Mouse (Mus musculus) brown adipose tissue, adult 24 weeks (tissue): ENCODE data around the gene Gm42791. TPM values are rescaled to one million over a fixed set of nuclear protein-coding genes. Genes with fewer than 3 reads are reported as not detected.
A peak's percentile ranks its signal among the peaks of the same experiment; 100 is the strongest.

ENCODE experiments used
- H3K27ac ChIP-seq: fragments of 200-500 bp; replicated peaks from 2 replicates; pipeline ENCODE4 v1.5.1; 2012; ENCODE audit warnings: low read depth, mild to moderate bottlenecking, low read length
- H3K4me1 ChIP-seq: fragments of 200-500 bp; 2 replicates; pipeline ENCODE4 v1.6.1; 2012; ENCODE audit warnings: low read length, mixed read lengths; ENCODE audit not compliant: control insufficient read depth, insufficient read depth, insufficient read length
- H3K4me3 ChIP-seq: fragments of 200-500 bp; 2 replicates; pipeline ENCODE4 v1.5.1; 2012; ENCODE audit warnings: low read depth, mild to moderate bottlenecking, low read length, moderate library complexity; ENCODE audit not compliant: insufficient read depth
- polyA plus RNA-seq: library from polyadenylated mRNA; stranded (reverse); fragments of >200 nt; gene quantifications from 2 replicates; pipeline ENCODE4 v1.2.4, GENCODE M21; 2012; ENCODE audit not compliant: missing spikeins, insufficient read depth, insufficient read length

The Gm42791 gene
- not detected in 2 replicates for polyA plus RNA-seq

GRCm38 (mm10) chr5:148994706-148995414 is at the start of gene Gm42791:
Gene Gm42791 (minus strand): TSS chr5:148995147.
- peak within 1 kb of the TSS; percentile 68 for H3K4me3 ChIP-seq
- peaks cover 8% of the 10 kb centered on the region for H3K4me1 ChIP-seq
- H3K27ac ChIP-seq, result peak within 1 kb of the TSS; percentile 84

- Histone ChIP-seq H3K4me3 (no peak overlapping the region), H3K27ac (no peak overlapping the region), H3K4me1 (no peaks in the 10 kb centered on the region)
Measured at GRCm38 (mm10) chr5:149044067-149044466, 49.1 kb upstream of the Gm42791 start.

- Histone ChIP-seq H3K27ac (no peak overlapping the region), H3K4me1 (no peaks in the 10 kb centered on the region), H3K4me3 (no peak overlapping the region)
Measured at GRCm38 (mm10) chr5:149043240-149043639, 48.3 kb upstream of the Gm42791 start.

DNA sequence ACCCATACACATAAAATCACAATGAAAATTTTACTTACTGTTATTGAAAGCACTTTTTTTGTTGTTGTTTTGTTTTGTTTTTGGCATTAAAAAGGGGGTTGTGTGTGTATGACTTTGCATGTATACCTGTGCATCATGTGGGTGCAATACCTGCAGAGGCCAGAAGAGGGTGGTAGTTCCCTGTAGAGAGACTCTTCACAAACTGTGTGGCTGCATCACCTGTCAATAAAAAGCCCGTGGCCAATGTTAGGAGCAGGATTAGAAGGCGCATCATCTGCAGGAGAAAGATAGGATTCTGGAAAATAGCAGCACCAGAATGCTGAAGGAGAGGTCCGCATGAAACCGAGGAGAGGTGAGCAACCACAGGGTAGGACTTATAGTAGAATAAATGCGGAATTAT is 44.9 kb upstream of the Gm42791 start:
- H3K4me1 ChIP-seq, result no peaks in the 10 kb centered on the region
- no peak overlapping the region for H3K27ac ChIP-seq
- no peak overlapping the region for H3K4me3 ChIP-seq

- no peaks in the 10 kb centered on the region for H3K4me1 ChIP-seq
- H3K27ac ChIP-seq, result no peak overlapping the region
- H3K4me3 ChIP-seq, result no peak overlapping the region
Measured at GRCm38 (mm10) chr5:149037729-149038128, 42.8 kb upstream of the Gm42791 start.

- peaks cover 1% of the 10 kb centered on the region; the same call in 1 of the 2 replicates for H3K4me1 ChIP-seq
- H3K4me3 ChIP-seq, result no peak overlapping the region
- H3K27ac ChIP-seq, result no peak overlapping the region
Measured at GRCm38 (mm10) chr5:149036920-149037319, 42.0 kb upstream of the Gm42791 start.

DNA sequence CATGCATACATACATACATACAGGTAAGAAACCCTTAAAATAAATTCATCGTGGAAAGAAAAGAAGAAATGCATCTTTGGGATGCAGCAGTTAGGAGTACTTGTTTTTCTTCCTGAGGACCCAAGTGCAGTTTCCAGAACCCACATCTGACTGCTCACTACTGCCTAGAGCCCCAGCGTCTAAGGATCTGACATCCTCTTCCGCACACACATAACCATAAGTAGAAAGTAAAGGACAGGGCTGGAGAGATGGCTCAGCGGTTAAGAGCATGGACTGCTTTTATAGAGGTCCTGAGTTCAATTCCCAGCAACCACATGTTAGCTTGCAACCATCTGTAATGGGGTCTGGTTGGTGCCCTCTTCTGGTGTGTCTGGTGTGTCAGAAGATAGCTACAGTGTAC is 37.5 kb upstream of the Gm42791 start:
- Histone ChIP-seq H3K4me3 (no peak overlapping the region), H3K4me1 (peaks cover 5% of the 10 kb centered on the region; the same call in 1 of the 2 replicates), H3K27ac (no peak overlapping the region)

GRCm38 (mm10) chr5:149031199-149031750 is 36.3 kb upstream of the Gm42791 start:
- peak overlapping the region; percentile 70 for H3K4me3 ChIP-seq
- peaks cover 5% of the 10 kb centered on the region; the same call in 1 of the 2 replicates for H3K4me1 ChIP-seq
- peak overlapping the region; percentile 75 for H3K27ac ChIP-seq

GRCm38 (mm10) chr5:149030103-149030502 is 35.2 kb upstream of the Gm42791 start:
- Histone ChIP-seq H3K4me1 (peaks cover 5% of the 10 kb centered on the region; the same call in 1 of the 2 replicates), H3K4me3 (no peak overlapping the region), H3K27ac (no peak overlapping the region)

- Histone ChIP-seq H3K4me1 (peaks cover 5% of the 10 kb centered on the region; the same call in 1 of the 2 replicates), H3K27ac (no peak overlapping the region), H3K4me3 (no peak overlapping the region)
Measured at GRCm38 (mm10) chr5:149028394-149028793, 33.4 kb upstream of the Gm42791 start.

- Histone ChIP-seq H3K4me1 (peaks cover 5% of the 10 kb centered on the region; the same call in 1 of the 2 replicates), H3K4me3 (no peak overlapping the region), H3K27ac (no peak overlapping the region)
Measured at GRCm38 (mm10) chr5:149027389-149027788, 32.4 kb upstream of the Gm42791 start.

DNA sequence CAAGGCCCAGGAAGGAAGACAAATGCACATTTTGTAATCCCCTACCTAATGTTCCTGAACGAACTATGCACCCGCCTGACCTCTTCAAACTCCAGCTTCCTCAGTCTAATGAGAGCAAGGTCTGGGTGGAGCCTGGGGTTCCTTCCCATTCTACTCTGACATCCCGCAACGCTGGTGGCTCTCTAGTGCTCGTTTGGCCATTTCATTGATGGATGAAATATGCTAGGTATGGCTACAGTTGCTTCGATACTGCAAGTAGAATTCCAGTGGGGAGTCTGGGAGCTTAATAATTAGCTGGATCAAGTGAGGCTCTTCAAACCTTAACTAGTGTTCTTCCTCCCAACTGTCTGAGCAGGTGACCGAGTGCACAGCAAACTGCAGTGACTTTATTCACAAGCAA is 26.2 kb upstream of the Gm42791 start:
- Histone ChIP-seq H3K27ac (no peak overlapping the region), H3K4me3 (no peak overlapping the region), H3K4me1 (no peaks in the 10 kb centered on the region; the same call in 1 of the 2 replicates)

DNA sequence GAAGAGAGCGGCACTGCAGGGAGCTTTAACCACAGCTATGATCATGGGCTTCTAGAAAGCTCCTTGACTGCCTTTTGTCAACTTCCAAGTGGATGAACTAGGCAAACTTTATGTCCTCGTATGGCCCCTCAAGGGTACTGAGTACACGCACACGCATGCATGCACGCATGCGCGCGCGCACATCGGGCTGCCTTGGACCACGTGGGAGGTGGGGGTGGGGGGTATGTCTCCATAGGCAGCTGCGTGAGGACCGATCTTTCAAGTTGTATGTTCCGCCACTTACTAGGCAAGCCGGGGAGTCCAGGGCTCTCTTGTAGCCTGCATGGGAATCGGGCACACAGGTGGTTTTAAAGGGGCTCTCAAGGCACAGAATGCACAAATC is 25.7 kb upstream of the Gm42791 start:
- Histone ChIP-seq H3K27ac (0 out of 2 replicates have a peak overlapping the region, but pooled peaks have one; percentile 32), H3K4me3 (0 out of 2 replicates have a peak overlapping the region, but pooled peaks have one; percentile 27), H3K4me1 (no peaks in the 10 kb centered on the region; the same call in 1 of the 2 replicates)

DNA sequence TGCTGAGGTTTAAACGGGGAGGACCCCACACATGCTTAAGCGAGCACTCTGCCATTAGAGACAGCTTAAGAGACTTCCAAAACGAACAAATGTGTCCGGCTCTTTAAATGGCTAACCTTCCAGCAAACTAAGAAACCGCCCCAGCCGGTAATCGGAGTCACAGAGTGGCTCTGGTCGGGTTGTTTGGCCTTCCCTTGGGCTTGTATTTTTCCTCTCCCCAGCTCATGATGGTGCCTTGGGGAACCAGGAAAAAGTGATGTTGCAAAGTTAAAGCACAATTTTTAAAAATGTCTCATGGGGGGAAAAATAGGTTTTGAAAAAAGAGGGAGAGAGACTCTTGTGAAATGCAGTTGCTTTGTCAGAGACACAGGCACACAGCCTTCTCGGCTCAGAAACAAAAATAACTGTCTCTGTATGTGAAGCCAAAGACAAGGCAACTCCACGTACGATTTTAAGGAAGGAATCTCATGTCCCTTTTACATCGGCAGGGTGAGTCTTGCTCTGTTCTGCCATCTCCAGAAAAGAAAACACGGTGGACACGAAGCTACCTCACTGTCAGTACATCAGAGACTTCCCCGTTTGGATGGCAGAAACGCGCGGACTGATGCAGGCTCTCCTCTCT is 25.2 kb upstream of the Gm42791 start:
- Histone ChIP-seq H3K4me3 (peak overlapping the region; percentile 27; the same call in 1 of the 2 replicates), H3K4me1 (no peaks in the 10 kb centered on the region; the same call in 1 of the 2 replicates), H3K27ac (peak overlapping the region; percentile 32; the same call in 1 of the 2 replicates)

DNA sequence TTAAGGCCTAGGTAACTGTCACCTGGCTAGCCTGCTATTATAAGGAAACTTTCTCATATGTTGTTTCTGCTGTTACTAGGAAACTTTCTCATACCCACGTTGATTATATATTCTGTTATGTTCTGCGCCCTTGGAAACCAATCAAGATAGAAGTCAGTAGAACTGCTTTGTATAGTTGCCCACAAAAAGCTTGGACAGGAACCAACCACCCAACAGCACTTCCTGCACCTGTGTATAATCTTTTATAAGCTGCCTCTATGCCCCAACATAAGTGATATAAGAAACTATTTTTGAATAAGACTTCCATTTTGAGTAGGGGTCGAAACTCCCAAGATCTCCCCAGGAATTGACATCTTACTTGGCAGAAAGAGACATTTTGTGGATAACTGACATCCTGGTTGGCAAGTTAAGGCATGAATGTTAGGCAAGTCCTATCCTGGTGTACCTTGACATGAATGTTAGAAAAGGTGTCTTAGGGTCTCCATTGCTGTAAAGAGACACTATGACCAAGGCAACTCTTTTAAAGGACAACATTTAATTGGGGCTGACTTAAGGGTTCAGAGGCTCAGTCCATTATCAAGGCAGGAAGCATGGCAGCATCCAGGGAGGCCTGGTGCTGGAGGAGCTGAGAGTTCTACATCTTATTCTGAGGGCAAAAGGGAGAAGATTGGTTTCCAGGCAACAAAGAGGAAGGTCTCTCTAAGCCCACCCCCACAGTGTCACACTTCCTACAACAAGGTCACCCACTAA is 22.9 kb upstream of the Gm42791 start:
- no peak overlapping the region for H3K4me3 ChIP-seq
- peaks cover 2% of the 10 kb centered on the region; the same call in 1 of the 2 replicates for H3K4me1 ChIP-seq
- no peak overlapping the region for H3K27ac ChIP-seq
